Mouse (Mus musculus) testis, postnatal 10 days (tissue): ENCODE measurements at regions not wholly inside any gene's neighbourhood (a gene's known extent, or its start where the extent isn't known, plus 50 kb on each side); places are given as distances from the start of the nearest gene placed in this dataset.
"Not testable (repeated sequence)": the region's sequence is repeated elsewhere in the genome, so short reads cannot be mapped to it uniquely, and the experiment has no call there.

Source experiments
- DNase-seq: peaks from one replicate; pipeline ENCODE4 v3.0.0; 2021; ENCODE audit warnings: low spot score

DNA sequence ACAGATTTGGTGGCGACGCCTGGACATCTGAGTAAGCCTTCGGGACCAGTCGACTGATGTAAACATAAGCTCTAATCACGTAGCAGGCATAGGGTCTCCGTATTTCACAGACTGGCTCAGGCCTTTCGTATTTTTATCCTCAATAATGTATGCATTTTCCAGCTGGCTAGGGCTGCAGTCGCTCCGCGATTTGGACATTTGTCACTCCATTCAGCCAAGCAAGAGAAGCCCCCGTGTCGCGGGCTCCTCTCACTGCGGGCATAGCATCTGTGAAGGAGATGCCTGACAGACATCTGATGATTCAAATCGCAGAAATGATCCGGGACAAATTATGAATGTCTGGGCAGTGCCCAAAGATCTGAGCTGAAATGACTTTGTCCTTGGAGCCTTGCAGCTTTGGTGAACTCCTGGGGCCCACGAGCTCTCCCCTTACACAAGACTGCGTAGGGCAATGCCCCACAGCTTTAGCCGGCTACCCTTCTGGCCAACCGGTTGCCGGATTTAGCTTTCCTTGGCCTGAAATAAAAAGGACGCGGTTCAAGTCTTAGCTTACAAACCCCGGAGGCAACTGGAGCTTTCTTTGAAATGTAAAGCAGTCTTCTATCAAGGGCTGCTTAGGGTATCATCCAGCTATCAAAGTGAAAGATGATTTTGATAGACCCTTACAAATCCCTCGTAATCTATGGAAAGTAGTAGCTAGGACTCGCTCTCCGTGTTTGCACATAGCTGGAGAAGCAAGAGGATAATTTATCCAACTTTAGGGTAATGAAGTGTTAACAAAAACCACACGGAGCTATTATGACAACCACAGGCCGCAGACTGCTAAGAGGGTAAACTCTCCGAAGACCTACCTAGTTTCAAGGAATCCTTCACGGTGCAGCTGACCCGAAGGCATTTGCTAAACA lies 270.6 kb downstream of the Etnk1 start:
- DNase-seq = no peak

DNA sequence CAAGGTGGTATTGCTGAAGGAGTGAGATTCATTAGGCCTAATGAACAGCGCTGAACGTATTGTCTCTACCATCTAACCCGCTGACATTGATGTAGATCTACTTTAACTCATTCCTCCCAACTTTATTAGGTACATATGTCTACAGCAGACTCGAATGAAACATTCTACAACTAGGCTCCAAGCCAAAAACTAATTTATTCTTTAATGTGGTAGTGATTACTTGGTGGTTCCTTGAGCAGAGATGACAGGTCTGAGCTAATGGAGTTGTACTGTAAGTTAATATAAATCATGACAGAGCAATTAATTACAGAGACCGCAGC lies 271.2 kb downstream of the Etnk1 start:
- DNase-seq = no peak

DNA sequence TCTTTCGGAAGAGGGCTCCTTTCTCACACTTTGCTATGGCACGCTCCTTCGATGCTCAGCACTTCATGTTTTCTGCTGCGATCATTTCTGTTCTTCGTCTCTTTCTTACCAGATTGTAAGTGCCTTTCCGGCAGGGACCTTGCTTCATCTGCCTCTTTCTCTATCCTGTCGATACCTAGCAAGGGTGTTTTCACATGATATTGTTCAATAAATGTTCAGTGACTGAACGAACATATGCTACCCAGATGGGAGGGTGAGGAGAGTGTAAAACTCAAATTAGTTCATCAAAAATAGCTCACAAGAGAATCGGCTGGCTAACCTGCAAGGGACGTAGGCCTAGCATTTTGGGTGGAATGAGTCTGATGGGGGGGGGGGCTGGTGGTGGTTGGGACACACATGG lies 272.5 kb downstream of the Etnk1 start:
- no peak for DNase-seq

DNA sequence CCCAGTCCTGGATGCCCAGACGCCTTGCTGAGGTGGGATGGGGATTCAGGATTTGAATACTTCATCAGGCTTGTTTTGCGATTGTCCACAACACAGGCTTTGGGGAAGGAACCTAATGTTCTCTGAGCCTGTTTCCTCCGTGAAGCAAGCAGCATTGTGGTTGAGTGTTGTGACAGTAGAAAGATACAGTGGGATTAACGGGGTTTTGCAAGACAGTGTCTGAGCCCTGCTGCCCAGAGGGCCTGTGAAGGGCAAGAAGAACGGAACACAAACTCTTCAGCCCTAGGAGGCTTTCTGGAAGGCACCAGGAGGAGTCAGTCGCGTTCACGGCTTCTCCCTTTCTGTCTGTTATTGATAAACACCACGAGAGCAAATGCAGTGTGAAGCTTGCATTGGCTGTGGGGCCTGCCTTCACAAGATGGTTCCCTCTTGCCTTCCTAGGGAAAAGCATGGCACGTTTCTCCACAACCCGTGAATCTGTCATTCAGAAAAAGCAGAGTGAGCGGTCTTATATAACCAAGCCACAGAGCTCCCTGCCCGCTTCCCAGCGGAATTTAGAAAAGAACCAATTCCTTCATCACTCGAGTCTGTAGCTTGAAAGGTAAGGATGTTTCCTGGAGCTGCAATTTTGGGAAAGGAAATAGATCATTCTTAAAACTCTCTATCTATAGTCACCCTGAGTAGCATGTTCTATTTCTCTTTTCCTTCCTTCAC lies 273.4 kb downstream of the Etnk1 start:
- no peak for DNase-seq

DNA sequence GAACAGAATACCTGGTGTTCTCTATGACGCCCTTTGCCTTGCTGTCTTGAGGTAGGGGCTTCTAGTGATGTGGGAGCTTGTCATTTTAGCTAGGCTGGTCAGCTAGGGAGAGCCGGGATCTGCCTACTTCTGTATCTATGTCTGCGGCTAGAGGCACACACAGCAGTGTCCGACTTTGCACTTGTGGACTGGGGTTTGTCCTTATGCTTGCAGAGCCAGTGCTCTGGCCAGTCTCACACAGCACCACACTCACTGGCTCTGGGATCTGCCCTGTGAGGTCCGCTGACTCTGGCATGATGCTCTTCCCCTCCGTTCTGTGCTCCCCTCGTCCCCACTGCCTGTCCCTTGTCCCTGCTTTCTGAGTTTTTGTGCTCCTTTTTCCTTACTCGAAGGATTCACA lies 275.3 kb downstream of the Etnk1 start:
- no peak for DNase-seq

DNA sequence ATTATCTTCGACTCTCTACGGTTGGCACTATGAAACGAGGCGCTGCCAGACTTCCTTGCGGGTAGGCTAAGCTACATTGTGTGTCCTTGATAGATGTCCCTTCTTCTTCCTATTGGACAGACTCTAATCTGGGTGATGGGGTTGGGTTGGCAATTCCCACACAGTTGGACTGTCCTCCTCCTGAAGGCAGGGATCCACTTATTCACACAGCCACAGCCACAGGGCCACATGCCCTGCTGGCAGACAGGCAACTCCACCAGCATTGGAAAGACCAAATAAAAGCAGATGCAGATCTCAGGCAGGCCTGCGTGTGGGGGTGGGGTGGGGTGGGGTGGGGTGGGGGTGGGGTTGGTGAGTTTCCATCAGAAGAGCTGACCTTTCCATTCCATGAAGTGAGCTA lies 276.4 kb downstream of the Etnk1 start:
- no peak for DNase-seq

DNA sequence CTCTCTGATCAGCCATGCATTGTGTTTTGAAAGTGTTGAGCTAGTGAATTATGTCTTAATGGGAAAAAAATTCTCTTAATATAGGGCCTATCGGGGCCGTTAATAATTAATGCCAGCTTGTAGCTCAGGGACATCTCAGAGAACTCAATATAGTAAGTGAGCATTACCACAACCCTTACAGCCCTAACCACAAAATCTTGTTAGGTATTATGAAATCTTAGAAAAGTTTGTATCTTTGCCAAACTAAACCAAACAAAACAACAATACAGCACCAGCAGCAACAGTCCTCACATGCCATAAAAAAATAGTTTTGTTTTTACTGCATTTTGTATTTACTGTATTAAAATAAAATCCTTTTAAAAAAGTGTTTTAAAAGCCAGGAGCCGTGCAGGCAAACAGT lies 277.8 kb downstream of the Etnk1 start:
- no peak for DNase-seq

DNA sequence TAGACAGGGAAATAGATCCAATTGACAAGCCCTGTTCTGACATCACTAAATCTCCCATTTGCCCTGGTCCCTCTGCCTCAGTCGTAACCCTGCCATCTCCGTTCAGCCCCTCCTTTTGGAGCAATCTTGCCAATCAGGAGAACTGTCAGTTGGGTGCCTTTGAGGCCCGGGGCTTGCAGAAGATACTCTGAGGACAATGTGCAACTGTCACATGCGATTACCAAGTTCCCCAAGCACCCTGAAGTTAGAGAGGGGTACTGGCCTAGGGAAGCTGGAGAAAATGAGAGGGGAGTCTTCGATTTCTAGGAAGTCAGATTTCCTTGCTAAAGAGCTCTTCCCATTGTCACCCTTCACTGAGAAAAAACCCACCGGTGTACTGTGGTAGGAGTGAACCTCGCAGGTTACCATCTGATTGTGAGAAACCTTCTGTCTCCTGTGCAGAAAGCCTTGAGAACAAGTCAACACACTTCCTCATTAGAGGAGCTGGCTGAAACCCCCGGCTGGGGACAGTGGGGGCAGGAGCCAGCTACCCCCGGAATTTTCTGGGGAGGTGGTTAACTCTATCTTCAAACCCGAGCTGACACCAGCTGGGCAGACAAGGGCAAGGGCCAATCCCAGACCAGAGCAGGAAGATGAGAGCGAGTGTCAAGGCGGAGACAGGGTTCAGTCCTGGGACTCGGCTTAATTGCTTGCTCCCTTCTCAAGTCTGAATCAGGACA lies 279.0 kb downstream of the Etnk1 start:
- no peak for DNase-seq

DNA sequence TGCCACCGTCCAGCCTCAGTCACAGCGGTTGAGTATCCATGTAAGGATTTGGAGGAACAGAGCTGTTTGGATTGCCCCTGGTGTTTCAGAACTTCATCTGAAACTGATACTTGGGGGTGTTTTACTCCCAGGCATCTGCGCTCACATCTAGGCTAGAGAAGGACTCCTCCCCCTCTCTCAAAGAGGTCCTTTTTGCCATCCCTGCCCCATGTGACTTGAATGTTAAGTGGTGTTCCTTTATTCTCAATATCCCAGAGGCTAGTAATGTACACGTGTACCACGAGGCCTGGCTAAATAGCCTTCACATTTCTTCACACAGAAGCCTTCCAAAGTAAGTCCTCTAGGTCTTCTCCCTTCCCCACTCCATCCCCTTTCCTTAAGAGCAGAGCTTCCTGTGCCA lies 280.0 kb downstream of the Etnk1 start:
- no peak for DNase-seq

DNA sequence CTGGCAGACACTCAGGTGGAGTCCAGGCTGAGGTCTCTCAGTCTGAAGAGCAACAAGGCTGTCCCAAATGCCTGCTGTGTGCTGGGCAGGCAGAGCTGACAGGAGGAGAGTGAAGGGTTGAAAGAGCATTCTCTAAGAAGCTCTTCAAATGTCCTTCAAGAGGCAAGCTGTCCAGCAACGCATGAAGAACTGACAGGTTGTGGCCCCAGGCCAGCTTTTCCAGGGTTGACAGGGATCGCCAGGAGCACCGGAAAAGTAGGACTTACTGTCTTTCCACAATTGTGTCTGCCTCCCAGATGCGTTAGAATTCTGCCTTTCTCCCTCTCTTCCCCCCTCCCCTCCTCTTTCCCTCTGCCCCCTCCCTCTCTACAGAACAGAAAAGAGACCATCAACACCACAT lies 282.1 kb downstream of the Etnk1 start:
- no peak for DNase-seq

DNA sequence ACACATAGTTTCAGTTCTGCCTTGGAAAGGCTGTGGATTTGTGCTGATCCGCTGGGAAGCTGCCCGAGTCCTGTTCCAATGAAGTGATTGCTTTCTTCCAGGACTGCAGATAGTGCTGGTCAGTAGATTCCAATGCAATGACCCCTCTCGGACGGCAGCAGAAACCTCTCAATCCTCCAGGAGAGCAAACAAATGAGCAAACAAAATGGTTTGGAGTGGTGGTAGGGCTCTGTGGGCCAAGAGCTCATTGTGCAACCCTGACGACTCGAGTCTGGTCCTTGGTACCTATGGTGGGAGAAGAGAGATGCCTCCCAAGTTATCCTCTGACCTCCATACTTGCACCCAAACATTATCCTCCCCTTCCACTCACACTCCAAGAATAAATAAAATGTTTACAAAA lies 284.8 kb downstream of the Etnk1 start:
- DNase-seq = no peak

DNA sequence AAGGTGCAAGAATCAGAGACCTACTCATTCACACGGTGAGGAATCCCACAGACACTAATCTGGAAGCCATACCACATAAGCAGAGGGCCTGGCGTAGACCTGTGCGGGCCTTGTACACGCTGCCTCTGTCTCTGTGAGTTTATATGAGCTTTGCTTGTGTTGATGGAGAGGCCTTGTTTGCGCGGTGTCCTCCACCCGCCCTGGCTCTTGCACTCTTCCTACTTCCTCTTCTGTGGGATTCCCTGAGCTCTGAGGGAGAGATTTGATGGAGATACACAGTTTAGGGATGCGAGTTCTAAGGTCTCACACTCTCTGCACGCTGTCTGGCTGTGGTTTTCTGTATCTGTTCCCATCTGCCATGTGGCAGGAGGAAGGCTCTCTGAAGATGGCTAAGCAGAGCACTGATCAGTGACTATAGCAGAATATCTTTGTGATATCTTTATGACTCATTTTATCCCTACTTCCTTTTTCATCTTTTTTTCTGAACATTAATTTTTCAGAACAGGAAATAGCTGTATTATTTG lies 287.7 kb downstream of the Etnk1 start:
- DNase-seq = no peak

DNA sequence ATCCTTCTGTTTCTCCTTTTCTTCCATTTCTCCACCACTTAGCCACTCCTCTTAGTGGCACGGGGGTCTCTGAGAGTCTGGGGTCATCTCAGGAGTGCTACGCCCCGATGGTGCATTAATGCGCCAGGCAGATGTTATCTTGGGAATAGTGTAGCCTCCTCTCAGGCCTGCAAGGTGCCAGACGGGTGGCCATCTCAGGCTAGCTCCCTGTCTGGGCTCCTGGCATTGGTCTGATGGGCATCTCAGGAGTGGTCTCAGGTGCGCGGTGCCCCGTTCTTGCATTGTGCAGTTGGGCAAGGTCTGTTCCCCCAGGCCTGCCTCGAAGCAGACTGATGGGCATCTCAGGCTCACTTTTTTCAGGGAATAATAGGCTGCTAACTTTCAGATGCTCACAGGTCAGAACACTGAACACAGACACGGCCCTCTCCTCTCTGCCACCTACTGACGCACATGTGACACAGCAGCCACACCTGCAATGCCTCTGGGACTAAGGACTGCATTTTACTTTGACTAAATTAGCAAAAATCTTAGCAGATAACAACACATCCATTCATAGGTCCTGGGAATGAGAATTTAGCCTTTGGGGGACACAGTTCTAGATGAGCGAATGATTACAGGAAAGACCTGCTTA lies 298.0 kb downstream of the Etnk1 start:
- no peak for DNase-seq

DNA sequence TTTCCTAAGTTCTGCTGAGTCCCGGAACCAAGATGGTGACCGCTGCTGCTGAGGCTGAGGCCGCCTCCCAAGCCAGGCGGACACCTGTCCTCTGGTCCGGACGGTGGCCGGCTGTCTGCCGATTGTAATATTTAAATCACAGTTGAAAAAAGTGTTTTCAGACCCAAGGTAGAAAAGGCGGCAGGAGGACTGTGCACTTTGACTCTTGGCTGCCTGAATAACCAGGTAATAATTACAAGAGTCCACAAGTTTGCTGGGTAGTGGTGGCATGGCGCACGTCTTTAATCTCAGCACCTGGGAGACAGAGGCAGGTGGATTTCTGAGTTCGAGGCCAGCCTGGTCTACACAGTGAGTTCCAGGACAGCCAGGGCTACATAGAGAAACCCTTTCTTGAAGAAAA lies 305.7 kb downstream of the Etnk1 start:
- not testable (repeated sequence) for DNase-seq

DNA sequence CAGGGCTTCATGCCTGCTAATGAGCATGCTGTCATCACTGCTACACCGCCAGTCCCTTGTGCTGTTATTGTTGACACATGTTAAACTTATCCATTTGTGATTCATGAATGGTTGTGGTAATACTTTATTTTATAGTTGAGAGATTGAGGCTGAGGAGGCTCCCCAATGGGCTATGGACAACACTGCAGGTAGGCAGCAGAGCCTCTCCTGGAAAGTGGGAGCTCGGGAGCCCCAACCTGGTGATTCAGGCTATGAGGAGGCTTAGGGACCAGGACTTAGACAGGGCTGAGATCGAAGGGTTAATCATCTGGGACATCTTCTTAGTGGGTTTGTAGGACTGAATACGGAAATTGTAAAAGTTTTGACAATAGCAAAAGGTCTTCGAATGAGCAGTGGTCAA lies 307.4 kb downstream of the Etnk1 start:
- no peak for DNase-seq

DNA sequence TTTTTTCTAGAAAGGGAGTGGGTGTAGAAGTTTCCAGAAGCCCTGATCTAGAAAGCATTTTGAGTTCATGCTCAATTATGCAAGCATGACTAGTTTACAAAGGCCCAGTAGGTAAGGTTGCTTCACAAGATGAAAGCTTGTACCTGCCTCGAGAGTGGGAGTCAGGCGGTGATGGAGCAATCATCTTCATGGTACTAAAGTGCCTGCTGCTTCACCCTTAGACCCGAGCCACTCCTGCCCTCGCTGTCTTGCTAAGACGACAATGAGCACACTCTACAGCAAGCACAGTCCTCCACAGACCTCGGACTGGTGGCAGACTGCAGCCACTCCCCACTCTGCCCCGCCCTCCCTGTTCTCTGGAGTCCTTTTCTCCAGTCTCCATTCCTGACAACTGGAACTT lies 308.3 kb downstream of the Etnk1 start:
- no peak for DNase-seq

DNA sequence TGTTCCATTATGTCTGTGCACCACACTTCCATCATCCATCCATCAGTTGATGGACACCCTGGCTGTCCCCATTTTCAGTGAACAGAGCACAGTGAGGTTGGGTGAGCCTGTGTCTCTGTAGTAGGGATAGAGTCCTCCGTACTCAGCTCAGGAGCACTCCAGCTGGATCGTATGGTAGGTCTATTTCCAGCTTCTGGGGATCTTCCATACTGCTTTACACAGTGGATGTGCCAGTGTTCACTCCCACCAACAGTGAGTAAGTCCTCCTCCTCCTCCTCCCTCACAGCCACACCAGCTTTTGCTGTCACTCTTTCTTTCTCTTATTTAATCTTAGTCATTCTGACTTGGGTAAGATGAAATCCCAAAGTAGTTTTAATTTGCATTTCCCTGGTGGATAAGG lies 310.4 kb downstream of the Etnk1 start:
- DNase-seq = no peak

DNA sequence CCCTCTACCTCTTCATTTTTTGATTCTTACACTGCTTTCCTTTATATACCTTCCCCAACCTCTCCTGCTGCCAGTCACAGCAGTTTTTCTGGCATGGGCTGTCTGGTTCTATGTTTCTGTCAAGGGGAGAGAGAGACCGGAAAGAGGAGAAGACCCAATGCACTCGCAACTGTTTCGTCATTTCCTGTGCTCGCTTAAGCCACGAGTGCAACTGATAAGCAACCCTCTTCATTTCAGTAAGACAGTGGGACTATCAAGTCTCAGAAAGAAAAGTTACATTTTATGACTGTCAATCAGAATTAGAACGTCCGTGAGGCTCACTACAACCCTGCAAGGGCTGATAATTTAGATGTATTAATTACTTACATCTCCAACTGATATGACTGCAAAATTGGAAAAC lies 312.2 kb downstream of the Etnk1 start:
- no peak for DNase-seq

DNA sequence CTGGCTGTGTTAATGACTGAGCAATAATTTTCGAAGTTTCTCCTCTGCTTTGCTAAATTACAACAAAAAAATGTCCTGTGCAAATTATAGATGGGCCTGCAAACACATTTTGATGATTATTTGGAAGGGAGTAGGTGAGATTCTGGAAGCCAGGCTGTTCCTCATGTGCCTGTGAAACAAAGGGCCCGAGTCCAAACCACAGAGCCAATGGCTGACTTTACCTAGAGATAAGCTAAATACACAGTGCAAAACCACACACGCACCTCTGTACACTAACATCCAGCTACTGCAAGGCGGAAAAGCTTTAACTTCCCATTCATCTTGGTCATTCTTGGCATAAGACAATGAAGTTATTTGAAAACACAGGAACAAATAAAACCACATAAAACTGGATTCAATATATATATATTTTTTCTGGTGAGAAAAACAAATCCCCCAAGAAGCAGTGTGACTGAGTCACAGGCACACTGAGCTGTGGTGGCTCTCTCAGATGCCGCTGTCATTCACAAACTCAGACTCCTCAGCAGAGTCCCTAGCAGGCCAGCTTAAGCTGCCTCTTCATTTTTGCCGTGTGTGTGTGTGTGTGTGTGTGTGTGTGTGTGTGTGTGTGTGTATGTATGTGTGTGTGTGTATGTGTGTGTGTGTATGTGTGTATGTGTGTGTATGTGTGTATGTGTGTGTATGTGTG lies 312.8 kb downstream of the Etnk1 start:
- DNase-seq = no peak

DNA sequence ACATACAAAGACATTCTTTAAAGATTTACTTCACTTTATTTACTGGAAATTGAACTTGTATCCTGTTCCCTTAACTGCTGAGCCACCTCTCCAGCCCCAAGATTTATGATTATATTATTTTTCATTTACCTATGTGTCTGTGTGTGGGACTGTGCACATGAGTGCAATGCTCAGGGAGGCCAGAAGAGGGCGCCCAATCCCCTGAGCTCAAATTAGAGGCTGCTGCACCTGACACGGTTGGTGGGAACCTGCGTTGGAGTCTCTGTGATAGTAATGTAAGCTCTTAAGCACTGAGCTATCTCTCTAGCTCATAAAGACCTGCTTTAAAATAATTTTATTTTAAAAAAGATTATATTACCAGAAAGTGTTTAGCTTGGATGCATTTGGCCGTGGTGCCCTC lies 315.3 kb downstream of the Etnk1 start:
- DNase-seq = no peak

DNA sequence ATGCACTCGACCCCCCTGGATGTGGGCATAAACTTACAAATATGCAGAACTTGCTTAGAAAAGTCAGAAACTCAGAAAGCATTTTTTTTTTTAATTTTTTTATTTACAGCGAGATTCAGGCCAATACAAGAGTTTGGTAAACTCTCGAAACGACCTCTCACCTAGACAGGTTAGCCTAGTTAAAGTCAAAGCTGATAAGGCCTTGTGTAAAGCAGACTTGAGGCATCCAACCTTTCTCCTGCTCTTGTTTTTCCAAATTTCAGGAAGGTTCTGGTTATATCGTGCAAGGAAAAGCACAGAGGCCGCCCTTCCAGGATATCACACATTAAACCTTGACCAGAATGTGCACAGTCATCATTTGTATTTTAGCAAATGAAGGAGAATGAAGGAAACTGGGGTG lies 315.8 kb downstream of the Etnk1 start:
- DNase-seq = no peak

DNA sequence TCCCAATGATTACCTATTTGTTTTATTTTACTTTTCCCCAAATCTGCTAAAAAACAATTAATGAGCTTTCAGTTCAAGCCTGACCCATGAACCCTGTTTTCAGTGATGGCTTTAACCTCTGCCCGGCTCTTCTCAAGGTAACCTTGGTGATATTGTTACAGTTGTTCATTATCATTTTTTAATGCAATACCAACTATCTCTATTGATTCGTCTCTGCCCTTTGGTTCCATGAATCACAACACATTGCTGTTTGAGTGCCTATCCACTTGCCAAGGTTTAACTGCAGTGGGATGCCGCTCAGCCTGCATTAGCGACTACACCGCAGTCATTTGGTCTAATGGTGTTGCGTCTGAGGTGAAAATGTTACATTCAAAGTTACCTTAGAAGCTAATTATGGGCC lies 317.9 kb downstream of the Etnk1 start:
- DNase-seq = no peak
